Mouse (Mus musculus) left cerebral cortex, postnatal 25 days (tissue): Measurements from ENCODE around the gene Rims3. TPM values are rescaled to one million over a fixed set of nuclear protein-coding genes. Genes with fewer than 3 reads are reported as not detected.

ENCODE experiments used
- DNase-seq, 2 experiments: peaks; one replicate each; pipeline ENCODE4 v3.0.0; 2022; ENCODE audit warnings: low spot score in 2 of 2, mixed read lengths in 1 of 2
- intact Hi-C: fragments of 180-260 bp; cut with DNase I; formaldehyde crosslinking; loops from one replicate; pipeline ENCODE4 v1.15.1; 2025
- total RNA-seq, 2 experiments: library from RNA; stranded (reverse); gene quantifications; 2 replicates each; pipeline ENCODE4 v1.2.3; 2021

The Rims3 gene
- total RNA-seq, 2 experiments from 2014 or later: 94.9 to 115 TPM

DNA sequence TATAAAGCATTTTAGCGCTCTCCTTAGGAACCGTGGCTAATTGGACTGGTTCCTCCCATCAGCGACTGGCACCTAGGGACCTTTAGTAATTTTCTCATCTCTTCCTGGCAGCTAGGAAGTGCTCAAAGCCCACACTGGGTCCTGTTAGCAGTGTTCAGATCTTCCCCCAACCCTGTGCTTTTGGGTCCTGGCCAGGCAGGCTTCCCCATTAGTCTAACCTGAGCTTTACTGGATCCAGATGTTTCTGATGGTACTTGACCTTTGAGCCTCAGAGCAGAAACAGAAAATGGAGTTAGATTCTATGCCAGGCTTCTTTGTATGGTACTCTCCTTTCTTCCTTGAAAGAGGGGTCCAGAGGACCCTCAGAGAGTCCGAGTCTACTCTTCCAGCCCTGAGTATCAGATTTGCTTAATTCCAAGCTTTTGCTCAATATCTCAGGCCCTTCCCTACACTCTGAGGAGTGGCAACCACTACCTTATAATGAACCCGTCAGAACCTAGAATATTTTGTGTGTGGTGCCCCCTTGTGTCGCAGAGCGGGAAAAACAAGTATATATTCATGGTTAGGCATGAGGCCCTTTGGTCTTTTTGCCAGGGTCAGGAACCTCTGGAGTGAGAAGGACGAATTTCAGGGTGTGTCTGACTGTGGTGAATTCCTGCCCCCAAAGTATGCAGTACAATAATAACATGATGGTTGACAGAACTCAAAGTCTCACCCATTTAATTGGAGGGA is 32.9 kb downstream of the Rims3 start:
- DNase-seq: peak; percentile 62 to 79
- intact Hi-C loops: loop anchor here (1.0 to 2.0 kb wide), 2 partner anchors 36 to 127 kb away; no protein-coding TSS in a partner anchor

DNA sequence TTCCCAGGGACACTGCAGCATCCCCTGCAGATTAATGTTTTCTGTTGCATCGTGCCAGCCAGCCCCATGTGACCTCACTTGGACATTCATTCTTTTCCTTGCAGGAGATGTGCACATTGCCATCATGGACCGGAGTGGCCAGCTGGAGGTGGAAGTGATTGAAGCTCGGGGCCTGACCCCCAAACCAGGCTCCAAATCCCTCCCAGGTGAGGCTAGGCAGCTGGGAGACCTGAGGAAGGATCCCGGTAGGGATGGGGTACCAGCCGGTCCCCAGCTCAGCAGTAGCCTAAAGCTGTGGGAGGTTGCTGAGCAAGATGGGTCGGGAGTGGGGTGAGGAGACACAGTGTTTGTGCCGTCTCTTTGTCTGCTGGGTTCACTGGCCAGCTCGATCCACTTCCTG is 34.3 kb downstream of the Rims3 start:
- intact Hi-C loops: no loop called here
- DNase-seq: no peak

DNA sequence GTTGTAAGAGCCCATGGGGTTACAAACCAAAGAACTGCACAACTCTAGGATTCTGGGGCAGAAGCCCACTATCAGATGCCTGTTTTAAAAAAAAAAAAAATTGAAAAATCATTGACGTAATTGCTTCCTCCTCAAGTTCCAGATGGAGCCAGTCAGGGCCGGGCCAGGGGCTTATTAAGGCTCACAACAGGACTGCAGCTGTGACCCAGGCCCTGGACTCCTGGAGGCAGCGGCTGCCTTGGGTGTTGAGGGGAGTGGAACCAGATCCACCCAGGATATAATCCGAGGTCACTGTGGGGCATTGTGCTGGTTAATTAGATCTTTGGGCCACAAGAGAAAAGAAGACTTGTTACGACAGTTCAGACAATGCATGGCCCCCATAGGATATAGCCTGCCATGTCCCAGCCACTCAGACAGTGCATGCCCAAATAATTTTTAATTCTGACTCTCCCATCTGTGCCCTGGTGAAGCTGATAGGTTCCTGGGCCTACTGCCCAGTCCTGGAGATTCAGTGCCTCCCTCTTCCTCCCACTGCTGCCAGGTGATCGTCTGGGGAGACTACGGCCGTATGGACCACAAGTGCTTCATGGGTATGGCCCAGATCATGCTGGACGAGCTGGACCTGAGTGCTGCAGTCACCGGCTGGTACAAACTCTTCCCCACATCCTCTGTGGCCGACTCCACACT is 36.3 kb downstream of the Rims3 start:
- DNase-seq: no peak
- intact Hi-C loops: loop anchor here (5.0 kb wide), 1 partner anchor 299 kb away; no protein-coding TSS in a partner anchor

DNA sequence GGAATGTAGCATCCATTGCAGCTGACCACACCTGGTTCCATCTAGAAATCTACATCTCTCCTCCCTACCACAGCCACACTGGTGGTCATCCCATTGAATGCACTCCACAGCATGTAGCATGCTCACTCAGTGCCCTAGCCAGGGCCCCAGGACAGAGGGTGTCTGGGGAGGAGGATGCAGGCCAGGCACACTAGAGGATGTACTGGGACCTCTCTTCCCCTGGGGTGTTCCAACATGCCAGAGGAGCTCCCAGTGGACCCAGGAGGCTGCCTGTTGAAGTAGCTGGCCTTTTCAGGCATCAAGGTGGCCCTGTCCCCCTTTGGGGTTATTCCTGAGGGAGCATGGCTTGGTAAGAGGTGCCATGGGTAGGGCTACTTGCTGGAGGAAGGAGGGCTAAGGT is 37.3 kb downstream of the Rims3 start:
- intact Hi-C loops: loop anchor here (5.0 kb wide), 1 partner anchor 300 kb away; no protein-coding TSS in a partner anchor
- no peak for DNase-seq

DNA sequence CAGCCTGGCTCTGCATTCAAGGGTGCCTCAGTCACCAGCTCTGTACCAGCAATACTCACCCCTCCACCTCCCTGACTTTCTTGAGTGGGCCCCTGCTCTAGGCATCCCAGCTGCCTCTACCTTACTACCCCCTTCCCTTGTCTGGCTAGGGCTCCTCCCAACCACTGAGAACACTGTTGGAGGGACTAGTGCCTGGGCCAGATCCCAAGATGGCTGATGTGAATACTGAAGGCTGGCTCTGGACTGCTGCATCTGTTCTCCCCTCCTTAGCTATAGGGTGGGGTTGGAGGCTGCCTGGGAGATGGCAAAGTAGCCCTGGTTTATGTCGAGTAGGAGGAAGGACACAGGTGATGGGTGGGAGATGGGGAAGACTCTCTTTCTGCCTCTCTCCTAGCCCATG is 37.9 kb downstream of the Rims3 start:
- intact Hi-C loops: loop anchor here (5.0 kb wide), 1 partner anchor 300 kb away; no protein-coding TSS in a partner anchor

GRCm38 (mm10) chr4:120893656-120894401 is 39.2 kb downstream of the Rims3 start:
- peak in 1 of 2 experiments; percentile 62 for DNase-seq
- intact Hi-C loops: loop anchor here (5.0 kb wide), 1 partner anchor 302 kb away; no protein-coding TSS in a partner anchor

More for the DNA sequence above, 37.9 kb downstream of the Rims3 start:
- no peak for DNase-seq

DNA sequence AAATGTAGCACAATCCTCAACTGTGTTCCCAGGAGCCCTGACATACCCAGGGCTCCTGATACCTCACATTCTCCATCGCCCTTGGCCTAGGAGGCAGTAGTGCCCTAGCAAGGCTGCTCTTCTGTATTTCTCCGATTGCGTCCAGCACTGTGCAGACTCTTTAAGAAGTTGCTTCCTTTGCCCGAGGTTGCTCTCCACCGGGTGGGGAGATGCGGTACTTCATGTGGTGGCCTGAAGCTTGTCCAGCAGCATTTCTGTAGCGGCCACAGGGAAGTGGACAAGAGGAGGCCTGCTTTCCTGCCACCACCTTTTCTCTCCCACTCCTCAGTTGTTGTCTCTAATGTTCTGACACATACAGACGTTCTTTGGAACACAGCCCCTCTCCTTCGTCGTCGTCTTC is 40.0 kb downstream of the Rims3 start:
- intact Hi-C loops: loop anchor here (5.0 kb wide), 1 partner anchor 302 kb away; no protein-coding TSS in a partner anchor
- no peak for DNase-seq

- no peak for DNase-seq
- intact Hi-C loops: no loop called here
These were observed 40.6 kb downstream of the Rims3 start for GRCm38 (mm10) chr4:120895226-120895625.

- no peak for DNase-seq
- intact Hi-C loops: no loop called here
These were observed 41.4 kb downstream of the Rims3 start for GRCm38 (mm10) chr4:120895810-120896584.

GRCm38 (mm10) chr4:120904533-120904932 is 49.9 kb downstream of the Rims3 start:
- intact Hi-C loops: no loop called here
- DNase-seq: no peak

- intact Hi-C loops: no loop called here
- DNase-seq: no peak
These were observed 51.0 kb downstream of the Rims3 start for GRCm38 (mm10) chr4:120905644-120906043.

DNA sequence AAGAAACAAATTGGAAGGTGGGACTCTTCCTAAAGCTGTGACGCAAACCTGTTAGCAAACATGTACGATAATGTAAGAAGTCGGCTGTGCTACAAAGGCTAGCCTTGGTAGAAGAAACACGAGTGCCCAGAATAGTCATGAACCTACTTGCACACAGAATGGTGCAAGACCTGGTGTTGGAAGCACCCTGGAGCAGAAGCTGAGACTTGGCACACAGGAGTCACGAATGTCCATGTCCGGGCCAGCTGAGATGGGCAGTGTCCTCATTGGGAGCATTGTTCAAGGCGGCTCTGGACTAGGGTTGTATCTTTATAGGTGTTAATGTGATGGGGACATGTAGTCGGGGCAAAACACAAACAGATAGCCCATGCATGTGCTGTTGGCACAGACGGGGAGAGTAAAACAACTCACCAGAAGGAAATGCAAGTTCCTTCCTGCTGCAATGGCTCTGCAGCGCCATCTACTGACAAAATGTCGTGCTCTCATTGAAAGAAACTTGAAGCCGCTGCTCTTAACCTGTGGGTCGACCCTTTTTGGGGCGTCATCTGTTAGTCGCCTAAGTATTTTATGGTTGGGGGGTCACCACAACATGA is 55.0 kb downstream of the Rims3 start:
- intact Hi-C loops: loop anchor here (1.0 to 5.0 kb wide), 4 partner anchors 59 to 322 kb away; partner anchors contain the start of gene Gm8439

GRCm38 (mm10) chr4:120911086-120911485 is 56.5 kb downstream of the Rims3 start:
- intact Hi-C loops: loop anchor here (5.0 kb wide), 3 partner anchors 149 to 324 kb away; partner anchors contain the start of gene Gm8439
- DNase-seq: no peak

More for the DNA sequence above, 55.0 kb downstream of the Rims3 start:
- DNase-seq: peak; percentile 56 to 64

DNA sequence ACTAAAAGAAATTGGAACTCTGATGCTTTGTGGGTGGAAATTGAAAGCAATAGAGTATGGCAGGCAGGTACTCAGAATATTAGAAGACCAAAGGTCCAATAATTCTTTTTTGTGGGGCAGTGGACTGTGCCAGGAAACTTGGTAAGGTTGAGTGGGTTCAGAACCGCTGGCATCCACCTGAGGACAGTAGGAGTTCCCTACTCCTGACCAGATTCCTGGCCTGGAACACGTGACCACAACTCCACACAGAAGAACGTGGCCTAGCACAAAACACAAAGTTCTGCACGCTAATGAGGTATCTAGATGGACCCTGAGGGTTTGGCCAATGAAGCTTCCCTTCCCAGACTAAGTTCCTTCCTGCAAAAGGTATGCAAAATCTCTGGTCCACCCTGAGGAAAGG is 58.2 kb downstream of the Rims3 start:
- intact Hi-C loops: loop anchor here (5.0 kb wide), 3 partner anchors 151 to 326 kb away; partner anchors contain the start of gene Gm8439
- DNase-seq: no peak

- DNase-seq: no peak
- intact Hi-C loops: loop anchor here (5.0 kb wide), 3 partner anchors 151 to 326 kb away; partner anchors contain the start of gene Gm8439
These were observed 58.8 kb downstream of the Rims3 start for GRCm38 (mm10) chr4:120913443-120913842.

- DNase-seq: no peak
- intact Hi-C loops: loop anchor here (5.0 kb wide), 3 partner anchors 152 to 327 kb away; partner anchors contain the start of gene Gm8439
These were observed 59.2 kb downstream of the Rims3 start for GRCm38 (mm10) chr4:120913861-120914260.

- no peak for DNase-seq
- intact Hi-C loops: loop anchor here (5.0 kb wide), 3 partner anchors 152 to 327 kb away; partner anchors contain the start of gene Gm8439
These were observed 59.9 kb downstream of the Rims3 start for GRCm38 (mm10) chr4:120914501-120914900.

GRCm38 (mm10) chr4:120921461-120921860 is 66.8 kb downstream of the Rims3 start:
- intact Hi-C loops: no loop called here
- no peak for DNase-seq
